14 mouse cellular contexts compared by ENCODE assay signal in genomic region chr19:10070186-10070980, GRCm38 (mm10). TPM values are rescaled to one million over a fixed set of nuclear protein-coding genes. Genes with fewer than 3 reads are reported as not detected.
DNase-seq lines count a peak whose midpoint lies in the region; ATAC-seq and TF ChIP-seq lines count a peak whose summit lies in the region.
"Had no signal": no experiment of that assay in that cellular context is flagged by ENCODE, and none has a peak within 500 bp of the region (broad histone marks: within the 10 kb centered on the region; RNA-seq: fewer than 3 reads in every experiment).

No protein-coding gene starts in this region.

- no peak for TF ChIP-seq POLR2A in kidney, adult 2 months (IDR thresholded peaks at IDR 0.05; ENCODE audit: low read depth, low read length)

- 75% methylated on average over 8 of the region's 8 CpGs for WGBS in kidney, adult 2 months
- 94% methylated on average over 8 of the region's 8 CpGs for WGBS in intestine, embryonic 16.5 days

- peaks cover 16% of the 10 kb centered on the region for H3K4me1 ChIP-seq in kidney, adult 2 months (ENCODE audit: control insufficient read depth, insufficient read depth, low read length)
- H3K4me1 ChIP-seq in intestine, embryonic 16.5 days (ENCODE audit: control insufficient read depth, insufficient read depth, low read length), result peaks cover 8% of the 10 kb centered on the region
- H3K4me1 ChIP-seq: hindbrain, embryonic 10.5 days had no signal

- no peaks in the 10 kb centered on the region; the same call in 1 of the 2 replicates for H3K36me3 ChIP-seq in kidney, adult 2 months (ENCODE audit: control insufficient read depth, insufficient read depth, low read length)
- H3K36me3 ChIP-seq in intestine, embryonic 16.5 days (ENCODE audit: control insufficient read depth, insufficient read depth, low read length), result peaks cover 39% of the 10 kb centered on the region

- no peak overlapping the region for H3K4me2 ChIP-seq in intestine, embryonic 16.5 days (ENCODE audit: low read depth, low read length)
- H3K4me2 ChIP-seq: heart, embryonic 11.5 days; liver, embryonic 15.5 days had no signal

- no peaks in the 10 kb centered on the region for H3K27me3 ChIP-seq in kidney, adult 2 months (replicated peaks; ENCODE audit: control insufficient read depth, insufficient read depth, low read length)
- H3K27me3 ChIP-seq in intestine, embryonic 16.5 days (replicated peaks; ENCODE audit: control insufficient read depth, insufficient read depth, low read length), result no peaks in the 10 kb centered on the region
- H3K27me3 ChIP-seq: liver, embryonic 15.5 days had no signal

- no peak overlapping the region for H3K4me3 ChIP-seq in kidney, adult 2 months (ENCODE audit: insufficient read depth, low read depth, low read length)
- H3K4me3 ChIP-seq in intestine, embryonic 16.5 days (ENCODE audit: low read length), result no peak overlapping the region
- H3K4me3 ChIP-seq: hindbrain, embryonic 10.5 days; liver, embryonic 15.5 days had no signal

- peak; percentile 46 to 57 for ATAC-seq in hematopoietic stem cell, adult 5-6 weeks (replicated peaks in 1 of 2; ENCODE audit: insufficient read depth in 1 of 2, low FRiP score in 2 of 2, low TSS enrichment in 1 of 2, low read depth in 1 of 2, poor library complexity in 2 of 2, severe bottlenecking in 2 of 2)
- no peak for ATAC-seq in intestine, embryonic 16.5 days

- H3K9me3 ChIP-seq in intestine, embryonic 16.5 days (ENCODE audit: control insufficient read depth, low read length), result 0 out of 2 replicates have a peak, but pooled peaks cover 3% of the 10 kb centered on the region
- H3K9me3 ChIP-seq: liver, embryonic 15.5 days had no signal

- no peak for TF ChIP-seq CTCF in kidney, adult 2 months (conservative IDR thresholded peaks at IDR 0.05; ENCODE audit: insufficient read depth, insufficient read length, low read depth, low read length)

- peak; percentile 90 for DNase-seq in kidney, adult 2 months
- DNase-seq in kidney, postnatal 10 days, result no peak
- DNase-seq in T-cell, adult 2 months (ENCODE audit: low spot score), result peak; percentile 1
- DNase-seq in thymus, postnatal 10 days (ENCODE audit: low spot score in 2 of 2), result peak; percentile 33 to 44
- DNase-seq in layer of hippocampus, adult 8-10 months (ENCODE audit: low spot score in 2 of 2), result no peak
- DNase-seq: adrenal gland, postnatal 25 days; lung, postnatal 36 days; right cerebral cortex, postnatal 14 days had no signal

- H3K27ac ChIP-seq in kidney, adult 2 months (ENCODE audit: insufficient read depth, low read depth, low read length), result peak overlapping the region; percentile 97
- H3K27ac ChIP-seq in intestine, embryonic 16.5 days (ENCODE audit: low read length), result no peak overlapping the region
- H3K27ac ChIP-seq: liver, embryonic 15.5 days had no signal

- no peak overlapping the region for H3K9ac ChIP-seq in intestine, embryonic 16.5 days (ENCODE audit: low read depth, low read length)
- H3K9ac ChIP-seq: liver, embryonic 15.5 days had no signal

RNA-seq across cellular contexts. Expression of gene Fads3, which starts 29.0 kb away (rescaled TPM):
- polyA plus RNA-seq in kidney, adult 2 months (2012; rRNA removed), result 382 and 459 TPM in 2 replicates
- total RNA-seq in hematopoietic stem cell, adult 5-6 weeks (2017), result 3.4 and 6.3 TPM in 2 replicates
- 12.4 and 13.0 TPM in 2 replicates for polyA plus RNA-seq in intestine, embryonic 16.5 days (2015; fragmentation: Nextera tagmentation; extraction: Ambion mirVana)
- total RNA-seq in layer of hippocampus, adult 8-10 months (2022), result 10 to 100 TPM; 23.6 to 33.3 (median 25.8) TPM
- total RNA-seq: neutrophil, adult 5-6 weeks had no signal

RNA-seq across cellular contexts. Expression of gene Fads2, which starts 31.2 kb away (rescaled TPM):
- 240 and 258 TPM in 2 replicates for polyA plus RNA-seq in kidney, adult 2 months (2012; rRNA removed)
- total RNA-seq in hematopoietic stem cell, adult 5-6 weeks (2017), result 30.7 and 36.4 TPM in 2 replicates
- 206 and 216 TPM in 2 replicates for polyA plus RNA-seq in intestine, embryonic 16.5 days (2015; fragmentation: Nextera tagmentation; extraction: Ambion mirVana)
- 100 to 1,000 TPM; 152 to 168 (median 162) TPM for total RNA-seq in layer of hippocampus, adult 8-10 months (2022)

Comparison
In these comparisons a context has a peak if more than half of its experiments do, and no peak if none do; other contexts are left out.
1. DNase-seq: peak in kidney, adult 2 months (single experiment), T-cell, adult 2 months (single experiment) and thymus, postnatal 10 days (2 of 2); none in kidney, postnatal 10 days (single experiment) and layer of hippocampus, adult 8-10 months (0 of 2).